Mouse (Mus musculus): Measurements from ENCODE around the gene Fam43b.

DNA sequence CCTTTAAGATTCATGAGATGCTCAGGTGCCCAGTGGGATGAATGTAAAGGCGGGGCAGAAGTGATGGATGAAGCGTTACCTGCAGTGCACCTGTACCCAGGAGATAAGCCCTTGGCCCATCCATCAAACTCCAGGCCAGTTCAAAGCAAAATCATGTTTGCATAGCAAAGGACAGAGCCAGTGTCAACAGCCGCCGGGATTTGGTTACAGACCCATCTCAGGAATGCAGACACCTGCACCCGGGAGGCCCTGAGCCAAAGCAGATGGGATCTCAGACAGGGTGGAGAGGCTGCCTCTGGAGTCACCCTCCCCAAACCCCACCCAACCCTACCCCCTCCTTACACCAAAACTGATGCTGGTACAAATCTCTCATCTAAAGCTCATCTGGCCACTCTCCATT is 14.7 kb upstream of the Fam43b start:
- no peak for TF ChIP-seq POLR2A (IDR thresholded peaks at IDR 0.05; ENCODE audit: low read depth, low read length)
- TF ChIP-seq CTCF (conservative IDR thresholded peaks at IDR 0.05; ENCODE audit: insufficient read depth, insufficient read length, low read depth, low read length), result no peak
